Mouse (Mus musculus) mouse embryonic stem cell (cell line): ENCODE results near the gene Naga.

Experiments
- in situ Hi-C, 2 experiments: fragments of 300-500 bp; cut with MboI; formaldehyde crosslinking; loops; 1 replicate in 1 of 2; 3 replicates in 1 of 2; pipeline ENCODE4 v1.14.3; 2019 to 2020; ENCODE audit warnings: low sequenced_read_pairs in 2 of 2, low pct_unique_long_range_greater_than_20kb in 1 of 2, mixed read lengths in 1 of 2; ENCODE audit not compliant: unreplicated experiment in 1 of 2

The Naga gene

DNA sequence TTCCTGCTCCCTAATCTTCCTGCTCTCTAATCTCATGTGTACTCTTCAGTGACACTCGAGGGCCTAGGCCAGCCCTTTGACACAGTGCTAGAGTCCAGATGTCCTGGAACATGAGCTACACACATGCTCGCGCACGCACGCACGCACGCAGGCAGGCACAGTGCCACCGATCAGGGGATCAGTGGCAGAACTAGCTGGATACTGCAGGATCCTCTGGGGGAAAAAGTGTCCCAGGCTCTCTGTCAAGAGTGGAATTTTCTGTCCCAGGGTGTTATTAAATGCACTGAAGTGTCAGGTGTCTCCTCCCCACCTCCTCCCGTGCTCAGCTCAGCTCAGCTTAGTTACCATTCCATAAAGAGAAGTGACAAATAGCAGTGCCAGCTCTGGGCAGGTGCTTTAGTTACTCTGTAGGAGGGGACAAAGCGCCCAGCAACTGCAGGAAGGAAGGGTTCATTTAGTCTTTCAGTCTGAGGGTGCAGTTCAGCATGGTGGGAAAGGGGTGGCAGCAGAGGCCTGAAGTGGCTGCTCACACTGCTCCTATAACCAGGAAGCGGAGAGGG lies 22.8 kb upstream of the Naga start:
- in situ Hi-C loops: no loop called here

DNA sequence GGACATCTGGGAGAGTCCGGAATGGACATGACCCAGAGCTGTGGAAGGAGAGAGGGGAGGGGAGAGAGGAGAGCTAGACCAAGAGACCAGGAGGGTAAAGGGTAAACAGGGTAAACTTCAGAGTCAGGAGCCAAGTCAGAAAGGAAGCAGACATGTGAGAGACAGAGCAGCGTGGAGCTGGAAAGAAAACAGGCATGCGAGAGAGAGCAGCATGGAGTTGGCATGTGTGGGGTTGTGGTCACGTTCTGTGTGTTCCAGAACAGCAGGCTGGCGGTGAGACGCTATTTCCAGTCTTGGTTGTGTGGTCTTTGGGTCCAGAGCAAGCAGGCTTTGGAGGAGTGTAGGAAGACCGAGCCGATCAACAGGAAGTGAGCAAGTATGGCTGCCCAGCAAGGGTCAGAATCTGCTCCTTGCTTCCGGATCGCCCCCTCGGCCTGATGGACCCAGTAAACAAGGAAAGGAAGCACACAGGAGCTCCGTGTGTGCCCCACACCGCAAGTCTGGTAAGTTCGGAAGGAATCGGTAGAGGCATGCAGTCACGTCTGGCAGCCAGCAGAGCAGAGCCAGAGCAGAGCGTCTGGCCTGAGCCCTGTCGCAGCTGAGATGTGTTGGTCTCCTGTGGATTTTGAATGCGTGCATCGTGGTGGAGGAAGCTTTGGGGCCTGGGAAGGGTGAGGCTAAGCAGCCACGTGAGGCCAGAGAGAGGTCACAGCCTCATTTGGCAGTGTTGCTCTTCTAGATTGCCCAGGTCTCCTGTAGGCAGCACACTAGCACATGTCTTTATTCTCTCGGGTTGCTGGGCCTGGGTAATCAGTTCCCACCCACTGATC lies 19.9 kb upstream of the Naga start:
- in situ Hi-C loops: no loop called here

DNA sequence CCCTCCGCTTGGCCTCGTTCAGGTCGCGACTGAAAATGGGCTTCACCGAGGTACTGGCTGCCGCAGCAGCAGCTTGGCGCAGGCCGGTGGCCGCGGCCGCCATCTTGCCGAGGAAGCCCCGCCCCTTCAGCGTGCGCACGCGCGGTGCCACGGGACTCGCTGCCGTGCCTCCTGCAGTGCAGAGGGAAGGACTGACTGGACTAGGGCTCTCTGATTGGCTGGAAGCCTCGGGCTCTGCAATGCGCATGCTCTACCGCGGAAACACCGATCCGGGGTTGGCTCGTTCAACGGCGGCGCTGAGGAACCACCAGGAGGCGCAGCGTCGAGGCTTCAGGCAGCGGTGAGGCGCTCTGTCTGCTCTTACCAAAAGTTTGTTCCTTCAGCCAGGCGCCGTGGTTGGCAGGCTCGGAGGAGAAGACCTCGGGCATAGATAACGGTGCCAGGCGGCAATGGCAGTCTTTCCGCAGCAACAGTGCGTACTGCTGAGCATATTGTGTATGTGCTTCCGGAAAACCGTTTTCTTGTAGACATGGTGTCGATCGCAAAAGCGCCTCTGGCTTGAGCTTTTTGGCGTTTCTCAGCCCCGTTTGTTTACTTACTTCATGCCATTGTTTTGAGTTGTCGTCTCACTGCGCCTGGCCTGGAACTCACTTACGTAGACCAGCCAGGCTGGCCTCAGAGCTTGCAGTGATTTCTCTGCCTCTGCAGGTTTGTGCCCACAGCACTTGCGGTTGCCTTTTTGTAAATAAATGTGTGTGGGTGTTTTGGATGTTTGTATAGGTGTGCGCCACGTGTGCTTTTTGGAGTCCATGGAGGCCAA lies 15.6 kb upstream of the Naga start, which contains the start of gene Ndufa6:
Gene Ndufa6, minus strand, starts transcription at position 197 of the 820 bp plus-strand sequence.
- in situ Hi-C loops: no loop called here

DNA sequence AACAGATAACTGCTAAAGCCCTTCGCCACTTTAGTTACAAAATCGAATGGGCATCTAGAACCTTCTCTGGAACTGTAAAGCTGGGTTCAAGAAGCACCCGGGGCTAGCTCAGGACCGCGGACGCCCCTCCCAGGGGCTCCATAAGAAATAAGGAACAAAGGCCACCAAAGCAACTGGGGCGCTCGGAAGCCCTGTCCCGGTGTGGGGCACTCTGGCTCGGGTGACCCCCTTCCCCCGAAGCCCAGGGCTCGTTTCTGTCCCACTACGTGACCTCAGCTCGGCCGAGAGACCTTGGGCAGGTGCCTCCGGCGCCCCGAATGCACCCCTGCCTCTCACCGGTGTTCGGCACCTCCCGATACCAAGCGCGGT lies 15.0 kb upstream of the Naga start:
- in situ Hi-C loops: no loop called here

DNA sequence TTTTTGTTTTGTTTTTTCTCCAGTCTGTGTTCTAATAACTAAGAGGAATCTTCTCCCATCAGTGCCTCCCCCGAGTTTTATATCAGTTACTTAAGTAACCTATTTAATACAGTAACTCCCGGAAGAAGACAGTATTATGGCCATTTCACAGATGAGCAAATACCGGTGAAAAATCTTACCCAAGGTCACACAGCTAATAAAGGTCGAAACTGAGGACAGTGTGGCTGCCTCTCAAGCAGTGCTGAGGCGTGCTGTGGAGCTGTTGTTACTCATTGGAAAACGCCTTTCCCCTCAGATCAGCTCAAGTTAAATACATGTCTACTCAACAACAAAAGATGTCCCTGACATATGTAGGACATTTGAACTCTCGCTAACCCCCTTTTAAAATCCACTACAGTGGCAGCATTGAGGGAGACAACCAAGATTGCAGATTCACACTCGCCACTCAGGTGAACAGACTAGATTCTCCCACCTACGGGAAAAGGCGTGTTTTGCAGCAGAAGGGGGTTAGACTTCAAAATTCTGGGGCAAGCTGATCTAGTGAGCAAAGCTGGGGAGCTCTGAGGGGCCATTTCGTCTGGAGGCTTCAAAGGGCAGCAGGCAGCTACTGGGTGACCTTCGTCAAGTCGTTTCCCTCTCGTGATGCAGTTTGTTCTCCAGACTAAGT lies 14.5 kb upstream of the Naga start:
- in situ Hi-C loops: no loop called here

GRCm38 (mm10) chr15:82351480-82351879 lies 12.8 kb upstream of the Naga start:
- in situ Hi-C loops: no loop called here

DNA sequence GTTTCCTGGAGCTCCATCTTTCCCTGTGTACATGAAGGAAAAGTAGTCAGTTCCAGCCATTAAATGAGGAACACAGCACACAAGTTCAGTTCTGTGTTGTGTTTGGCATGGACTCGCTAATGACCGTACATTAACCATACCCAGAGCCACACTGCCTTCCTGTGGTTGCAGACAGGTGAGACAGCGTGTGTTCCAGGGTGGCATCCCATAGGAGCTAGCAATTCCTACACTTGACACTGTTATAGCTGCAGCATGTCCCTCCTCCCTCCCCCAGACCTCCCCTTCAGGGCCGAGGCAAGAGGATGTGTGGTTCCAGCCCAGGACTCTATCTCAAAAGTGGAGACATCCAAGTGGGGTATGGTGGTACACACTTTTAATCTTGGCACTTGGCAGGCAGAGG lies 11.6 kb upstream of the Naga start:
- in situ Hi-C loops: no loop called here

- in situ Hi-C loops: no loop called here
These were observed 10.2 kb upstream of the Naga start for GRCm38 (mm10) chr15:82348999-82349341.

- in situ Hi-C loops: no loop called here
These were observed 9.7 kb upstream of the Naga start for GRCm38 (mm10) chr15:82348258-82348998.

- in situ Hi-C loops: no loop called here
These were observed 9.1 kb upstream of the Naga start for GRCm38 (mm10) chr15:82347852-82348251.

DNA sequence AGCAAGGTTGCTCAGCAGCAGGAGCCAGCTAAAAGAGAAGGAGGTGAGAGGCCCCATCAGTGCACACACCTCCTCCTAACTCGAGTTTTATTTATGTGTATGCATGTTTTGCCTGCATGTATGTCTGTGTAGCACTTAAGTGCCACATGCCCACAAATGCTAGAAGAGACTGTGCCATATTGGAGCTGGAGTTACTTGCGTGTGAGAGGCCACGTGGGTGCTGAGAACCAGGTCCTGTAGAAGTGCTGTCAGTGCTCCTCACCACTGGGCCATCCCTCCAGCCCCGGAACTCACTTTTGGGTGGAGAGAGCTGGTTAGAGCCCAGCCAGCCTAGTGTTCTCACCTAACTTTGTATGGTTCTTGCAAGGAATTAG lies 8.6 kb upstream of the Naga start:
- in situ Hi-C loops: no loop called here

GRCm38 (mm10) chr15:82346580-82347302 lies 8.0 kb upstream of the Naga start:
- in situ Hi-C loops: no loop called here

DNA sequence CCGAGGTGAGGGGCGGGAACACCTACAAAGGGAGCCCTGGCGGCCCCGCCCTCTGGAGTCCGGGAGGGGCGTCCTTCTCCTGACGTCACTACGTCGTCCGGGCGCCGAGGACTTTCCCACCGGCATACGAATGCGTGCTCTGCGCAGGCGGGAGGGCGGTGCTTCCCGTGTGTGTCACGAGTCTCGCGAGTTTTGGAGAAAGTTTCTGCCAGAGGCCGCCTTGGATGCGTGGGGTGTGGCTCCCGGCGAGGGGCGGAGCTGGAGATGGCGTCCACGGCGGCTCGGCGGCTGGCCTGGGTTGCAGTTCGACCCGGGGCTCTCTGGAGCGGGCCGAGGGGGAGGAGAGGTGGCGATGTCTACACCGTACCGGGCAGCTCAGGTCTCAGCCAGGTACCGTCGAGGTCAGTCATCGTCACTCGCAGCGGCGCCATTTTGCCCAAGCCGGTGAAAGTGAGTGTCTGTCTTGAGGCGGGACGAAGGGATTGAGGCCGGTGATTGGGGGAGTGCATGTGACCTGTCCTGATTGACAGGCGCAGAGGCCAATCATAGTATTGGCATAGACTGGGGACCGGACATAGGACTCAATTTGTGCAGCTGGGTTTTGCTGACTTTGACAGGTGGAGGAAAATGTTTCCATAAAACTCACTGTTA lies 7.2 kb upstream of the Naga start:
- in situ Hi-C loops: no loop called here

- in situ Hi-C loops: no loop called here
These were observed 6.2 kb upstream of the Naga start for GRCm38 (mm10) chr15:82344971-82345370.

DNA sequence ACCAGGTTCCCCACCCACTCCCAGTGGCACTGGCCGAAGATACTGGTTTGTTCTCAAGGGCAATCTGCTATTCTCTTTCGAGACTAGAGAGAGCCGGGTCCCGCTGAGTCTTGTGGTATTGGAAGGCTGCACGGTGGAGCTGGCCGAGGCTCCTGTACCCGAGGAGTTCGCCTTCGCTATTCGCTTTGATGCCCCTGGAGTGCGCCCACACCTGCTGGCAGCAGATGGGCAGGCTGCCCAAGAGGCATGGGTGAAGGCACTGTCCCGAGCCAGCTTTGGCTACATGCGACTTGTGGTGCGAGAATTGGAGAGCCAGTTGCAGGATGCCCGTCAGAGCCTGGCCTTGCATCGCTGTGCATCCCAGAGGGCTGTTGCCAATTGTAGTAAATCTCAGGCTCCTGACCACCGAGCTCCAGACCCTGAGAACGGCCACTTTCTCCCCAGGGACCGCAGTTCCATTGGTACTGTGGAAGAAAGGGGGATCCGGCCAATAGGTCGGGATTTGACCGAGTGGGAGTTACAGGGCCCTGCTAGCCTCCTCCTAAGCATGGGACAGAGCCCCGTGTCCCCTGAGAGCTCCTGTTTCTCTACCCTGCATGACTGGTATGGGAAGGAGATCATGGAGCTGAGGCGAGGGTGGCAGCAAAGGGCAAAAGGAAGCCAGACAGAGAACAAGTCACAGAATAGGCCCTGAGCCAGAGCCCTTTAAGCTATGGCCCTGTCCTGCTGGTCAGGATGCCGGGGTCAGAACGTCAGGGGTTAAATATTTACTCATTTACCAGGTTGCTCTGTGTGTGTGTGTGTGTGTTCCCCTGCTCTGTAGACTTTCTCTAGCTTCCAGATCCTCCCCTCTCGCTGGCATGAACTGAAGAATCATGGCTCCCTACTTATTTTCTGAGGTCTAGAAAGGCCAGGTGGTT lies 4.9 kb upstream of the Naga start:
- in situ Hi-C loops: no loop called here

DNA sequence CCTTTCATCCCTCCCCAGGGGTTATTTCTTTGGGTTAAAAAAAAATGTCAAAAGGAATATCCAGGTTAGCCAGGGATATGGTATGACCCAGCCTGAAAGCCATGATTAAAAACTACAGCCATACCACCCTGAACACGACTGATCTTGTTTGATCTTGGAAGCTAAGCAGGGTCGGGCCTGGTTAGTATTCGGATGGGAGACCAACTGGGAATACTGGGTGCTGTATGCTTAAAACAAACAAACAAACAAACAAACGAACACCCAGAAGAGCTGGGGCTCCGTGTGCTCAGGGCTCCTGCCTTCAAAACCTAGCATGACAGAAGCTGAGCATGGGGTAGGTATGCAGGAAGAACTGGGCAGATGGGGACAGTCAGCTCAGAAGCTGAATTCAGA lies 3.8 kb upstream of the Naga start:
- in situ Hi-C loops: no loop called here
